Mouse (Mus musculus) MEL (cell line): ENCODE measurements around the gene Taar2.

Experiments used
- CHD2 ChIP-seq: IDR thresholded peaks from 2 replicates; pipeline ENCODE4 v1.6.1; 2011; ENCODE audit warnings: low read length, improper control_type of control experiment
- CTCF ChIP-seq, 3 experiments: IDR thresholded peaks in 2 of 3; conservative IDR thresholded peaks in 1 of 3; 2 replicates each; pipeline ENCODE4 v1.5.1; 2011 to 2012; ENCODE audit warnings: low read length in 3 of 3, low read depth in 2 of 3, mild to moderate bottlenecking in 2 of 3, improper control_type of control experiment in 1 of 3, inconsistent platforms in 1 of 3, mixed read lengths in 1 of 3, moderate library complexity in 1 of 3; ENCODE audit not compliant: control insufficient read depth in 1 of 3, insufficient read depth in 1 of 3, poor library complexity in 1 of 3, severe bottlenecking in 1 of 3
- E2F4 ChIP-seq: IDR thresholded peaks from 2 replicates; pipeline ENCODE4 v1.6.1; 2011; ENCODE audit warnings: low read depth, low read length, improper control_type of control experiment, borderline replicate concordance
- EP300 ChIP-seq, 2 experiments: IDR thresholded peaks; 2 replicates each; pipeline ENCODE4 v1.6.1; 2011; ENCODE audit warnings: improper control_type of control experiment in 2 of 2, low read length in 2 of 2, low read depth in 1 of 2, mild to moderate bottlenecking in 1 of 2
- KAT2A ChIP-seq: conservative IDR thresholded peaks from 2 replicates; pipeline ENCODE4 v1.6.1; 2012; ENCODE audit warnings: low read depth, low read length, improper control_type of control experiment, inconsistent platforms
- MYB ChIP-seq: IDR thresholded peaks from 2 replicates; pipeline ENCODE4 v1.6.1; 2011; ENCODE audit warnings: mild to moderate bottlenecking, low read depth, low read length, improper control_type of control experiment
- POLR2A ChIP-seq, 2 experiments: IDR thresholded peaks; 2 replicates each; pipeline ENCODE4 v1.6.1; 2011 to 2012; ENCODE audit warnings: low read length in 2 of 2, mild to moderate bottlenecking in 2 of 2, control low read depth in 1 of 2, improper control_type of control experiment in 1 of 2, low read depth in 1 of 2, moderate library complexity in 1 of 2; ENCODE audit not compliant: control insufficient read depth in 1 of 2, insufficient read depth in 1 of 2, poor library complexity in 1 of 2
- POLR2AphosphoS2 ChIP-seq: IDR thresholded peaks from 2 replicates; pipeline ENCODE4 v1.6.1; 2011; ENCODE audit warnings: low read length, improper control_type of control experiment
- RCOR1 ChIP-seq: IDR thresholded peaks from 2 replicates; pipeline ENCODE4 v1.6.1; 2012; ENCODE audit warnings: low read depth, mild to moderate bottlenecking, inconsistent platforms, low read length, improper control_type of control experiment
- SIN3A ChIP-seq: IDR thresholded peaks from 2 replicates; pipeline ENCODE4 v1.6.1; 2012; ENCODE audit warnings: low read length, improper control_type of control experiment, inconsistent platforms
- SMC3 ChIP-seq: IDR thresholded peaks from 2 replicates; pipeline ENCODE4 v1.6.1; 2011; ENCODE audit warnings: low read depth, low read length, improper control_type of control experiment
- ZNF384 ChIP-seq: IDR thresholded peaks from 2 replicates; pipeline ENCODE4 v1.6.1; 2012; ENCODE audit warnings: low read depth, mild to moderate bottlenecking, inconsistent platforms, low read length, improper control_type of control experiment

DNA sequence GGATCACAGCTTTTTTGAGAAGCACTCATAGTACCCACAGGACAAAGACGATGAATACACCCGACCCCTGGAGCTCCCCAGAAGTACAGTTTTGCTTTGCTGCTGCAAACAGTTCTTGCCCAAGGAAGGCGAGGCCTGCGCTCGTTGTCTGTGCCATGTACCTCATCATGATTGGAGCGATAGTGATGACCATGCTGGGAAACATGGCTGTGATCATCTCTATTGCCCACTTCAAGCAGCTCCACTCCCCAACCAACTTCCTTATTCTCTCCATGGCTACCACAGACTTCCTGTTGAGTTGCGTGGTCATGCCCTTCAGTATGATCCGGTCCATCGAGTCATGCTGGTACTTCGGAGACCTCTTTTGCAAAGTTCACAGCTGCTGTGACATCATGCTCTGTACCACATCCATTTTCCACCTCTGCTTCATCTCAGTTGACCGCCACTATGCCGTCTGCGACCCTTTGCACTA is 22.1 kb downstream of the Taar2 start, which contains the start of gene Taar4:
- TF ChIP-seq POLR2A (IDR thresholded peaks at IDR 0.05; ENCODE audit: control insufficient read depth in 1 of 2, insufficient read depth in 1 of 2, low read depth in 1 of 2, low read length in 2 of 2, poor library complexity in 1 of 2) (no peak), EP300 (IDR thresholded peaks at IDR 0.05; ENCODE audit: low read depth in 1 of 2, low read length in 2 of 2) (no peak), KAT2A (no peak), SMC3 (no peak), E2F4 (no peak), SIN3A (no peak), RCOR1 (no peak), POLR2AphosphoS2 (no peak), CTCF (IDR thresholded peaks at IDR 0.05 in 2 of 3, conservative IDR thresholded peaks at IDR 0.05 in 1 of 3; ENCODE audit: control insufficient read depth in 1 of 3, insufficient read depth in 1 of 3, low read depth in 2 of 3, low read length in 3 of 3, poor library complexity in 1 of 3, severe bottlenecking in 1 of 3) (no peak), CHD2 (no peak), MYB (no peak), ZNF384 (no peak)
